Mouse (Mus musculus) lung, embryonic 16.5 days (tissue): ENCODE results near the gene Ucp3. TPM values are rescaled to one million over a fixed set of nuclear protein-coding genes. Genes with fewer than 3 reads are reported as not detected.

Source experiments
- ATAC-seq: fragments of 200-750 bp; cut with Nextera tagmentation; 2 replicates; pipeline ENCODE4 v1.8.0; 2017; ENCODE audit warnings: low read depth, mild to moderate bottlenecking, moderate library complexity
- H3K27ac ChIP-seq: fragments of 300-500 bp; sonication (generic); 2 replicates; pipeline ENCODE4 v1.5.1; 2014; ENCODE audit warnings: mild to moderate bottlenecking, control low read depth, low read length
- H3K27me3 ChIP-seq: fragments of 300-500 bp; sonication (generic); 2 replicates; pipeline ENCODE4 v1.6.1; 2014; ENCODE audit warnings: low read depth, low read length, mixed read lengths; ENCODE audit not compliant: control insufficient read depth, insufficient read depth
- H3K36me3 ChIP-seq: fragments of 300-500 bp; sonication (generic); 2 replicates; pipeline ENCODE4 v1.6.1; 2014; ENCODE audit warnings: low read length; ENCODE audit not compliant: control insufficient read depth, insufficient read depth
- H3K4me1 ChIP-seq: fragments of 300-500 bp; sonication (generic); replicated peaks from 2 replicates; pipeline ENCODE4 v1.6.1; 2014; ENCODE audit warnings: low read length, mixed read lengths; ENCODE audit not compliant: control insufficient read depth, insufficient read depth
- H3K4me2 ChIP-seq: fragments of 300-500 bp; sonication (generic); 2 replicates; pipeline ENCODE4 v1.6.1; 2014; ENCODE audit warnings: low read depth, low read length, control low read depth
- H3K4me3 ChIP-seq: fragments of 300-500 bp; sonication (generic); 2 replicates; pipeline ENCODE4 v1.5.1; 2014; ENCODE audit warnings: mild to moderate bottlenecking, low read length, control low read depth
- H3K9ac ChIP-seq: fragments of 300-500 bp; sonication (generic); 2 replicates; pipeline ENCODE4 v1.6.1; 2014; ENCODE audit warnings: low read length, control low read depth
- H3K9me3 ChIP-seq: fragments of 300-500 bp; sonication (generic); 2 replicates; pipeline ENCODE4 v1.6.1; 2016; ENCODE audit warnings: low read length; ENCODE audit not compliant: control insufficient read depth
- WGBS: fragments of 180-500 bp; shearing (Covaris S2); extraction: QIAGEN DNeasy Blood & Tissue Kit; methylation state at CpG from one replicate; pipeline ENCODE4 v1.1.7; 2014; 5-methylcytosine and 5-hydroxymethylcytosine counted together
- polyA plus RNA-seq: library from polyadenylated mRNA; unstranded; fragments of >200 nt; fragmentation: Nextera tagmentation; extraction: Ambion mirVana; gene quantifications from 2 replicates; pipeline ENCODE4 v1.2.1, GENCODE M21; 2015

The Ucp3 gene
- polyA plus RNA-seq, 1 experiment from 2014 or later, result 0.09 TPM

DNA sequence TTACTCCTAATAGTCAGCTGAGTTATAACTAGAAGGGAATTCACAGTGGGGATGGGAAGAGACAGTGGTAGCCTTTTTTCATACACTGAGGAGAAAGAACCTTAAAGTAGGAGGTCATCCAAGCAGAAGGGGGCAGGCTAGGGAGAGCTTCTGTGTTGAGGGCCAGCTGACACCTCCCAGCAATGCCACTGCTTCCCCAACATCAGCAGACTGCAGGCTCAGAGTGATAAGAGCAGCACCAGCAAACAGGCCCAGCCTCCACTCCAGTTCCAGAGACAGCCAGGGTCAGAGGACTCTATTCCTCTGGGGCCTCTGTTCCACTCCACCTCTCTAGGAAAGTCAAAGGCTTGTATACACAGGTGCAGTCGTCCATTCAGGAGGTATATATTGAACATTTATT is 14.6 kb upstream of the Ucp3 start:
- WGBS, result 47% methylated on average over 1 of the region's 1 CpGs
- ATAC-seq, result no peak
- H3K4me3 ChIP-seq, result no peak overlapping the region
- no peak overlapping the region for H3K9ac ChIP-seq
- no peaks in the 10 kb centered on the region for H3K4me1 ChIP-seq
- no peak overlapping the region for H3K4me2 ChIP-seq
- no peaks in the 10 kb centered on the region for H3K27me3 ChIP-seq
- H3K27ac ChIP-seq, result no peak overlapping the region
- no peaks in the 10 kb centered on the region for H3K9me3 ChIP-seq
- H3K36me3 ChIP-seq, result peaks cover 21% of the 10 kb centered on the region

DNA sequence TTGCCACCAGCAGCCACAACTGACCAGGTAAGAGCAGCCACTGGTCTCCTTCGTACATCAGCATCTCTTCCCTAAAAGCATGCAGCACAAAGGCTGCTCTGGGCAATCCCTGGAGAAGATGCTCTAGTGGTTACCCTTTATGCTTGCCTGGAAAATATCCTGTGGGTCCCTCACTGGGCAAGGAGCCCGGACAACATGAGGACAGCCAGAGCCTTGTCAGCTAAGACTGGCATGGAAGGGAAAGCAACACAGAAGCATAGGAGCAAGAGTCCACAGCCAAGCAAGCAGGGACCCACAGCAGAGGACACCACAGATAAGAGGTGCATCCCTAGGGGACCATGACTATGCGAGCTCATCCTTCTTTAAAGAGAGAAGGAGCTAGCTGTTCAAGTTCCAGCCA is 12.9 kb upstream of the Ucp3 start:
- WGBS, result 76% methylated on average over 3 of the region's 3 CpGs
- Histone ChIP-seq H3K4me1 (peaks cover 4% of the 10 kb centered on the region; the same call in 1 of the 2 replicates), H3K36me3 (peaks cover 13% of the 10 kb centered on the region)

DNA sequence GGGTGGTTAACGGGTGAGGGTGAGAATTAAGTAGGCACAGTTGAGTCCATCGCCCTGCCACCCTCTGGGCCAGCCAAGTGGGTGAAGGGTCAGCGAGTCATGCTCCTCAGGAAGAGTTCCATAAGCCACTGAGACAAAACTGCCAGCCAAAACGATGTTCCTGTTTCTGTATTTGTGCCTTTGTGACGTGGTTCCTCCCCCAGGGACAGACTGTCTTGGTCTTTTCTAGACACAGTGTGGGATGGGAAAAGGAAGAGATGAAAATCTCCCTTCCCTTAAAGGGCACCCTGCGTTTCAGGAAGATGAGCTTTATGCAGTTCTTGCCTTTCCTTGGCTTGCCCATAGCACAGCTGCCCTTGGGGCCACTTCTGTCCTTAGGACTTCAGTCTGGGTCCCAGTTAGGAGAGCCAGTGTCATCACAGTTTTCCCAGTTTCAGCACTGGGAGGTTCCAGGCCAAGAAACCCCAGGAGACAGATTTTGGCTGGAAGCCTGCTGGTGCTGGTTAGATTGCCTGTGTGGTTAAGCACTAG is 11.1 kb upstream of the Ucp3 start:
- Histone ChIP-seq H3K36me3 (peaks cover 4% of the 10 kb centered on the region), H3K4me2 (no peak overlapping the region), H3K9ac (no peak overlapping the region), H3K27ac (no peak overlapping the region), H3K27me3 (no peaks in the 10 kb centered on the region), H3K4me3 (no peak overlapping the region), H3K4me1 (peaks cover 13% of the 10 kb centered on the region), H3K9me3 (no peaks in the 10 kb centered on the region)
- ATAC-seq, result no peak
- 81% methylated on average over 6 of the region's 6 CpGs for WGBS

More for the DNA sequence above, 12.9 kb upstream of the Ucp3 start:
- Histone ChIP-seq H3K27ac (no peak overlapping the region), H3K27me3 (no peaks in the 10 kb centered on the region), H3K4me3 (no peak overlapping the region), H3K4me2 (no peak overlapping the region), H3K9ac (no peak overlapping the region), H3K9me3 (no peaks in the 10 kb centered on the region)
- no peak for ATAC-seq

DNA sequence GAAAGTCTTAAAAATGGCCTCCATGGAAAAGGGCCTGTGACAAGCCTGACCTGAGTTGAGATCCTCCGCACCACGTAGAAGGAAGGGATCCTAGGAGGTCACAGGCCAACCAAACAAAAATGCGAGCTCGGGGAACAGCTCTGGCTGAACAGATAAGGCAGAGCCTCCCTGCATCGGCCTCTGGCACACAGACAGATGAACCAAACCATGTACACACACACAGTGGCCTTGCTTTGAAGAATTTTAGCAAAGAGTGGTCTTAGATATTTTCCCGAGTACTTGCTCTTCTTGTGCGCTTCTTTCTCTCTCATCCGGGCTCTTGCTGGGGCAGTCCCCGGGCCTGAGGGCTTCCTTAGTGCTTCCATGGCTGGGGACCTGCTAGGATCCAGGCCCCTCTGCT is 9.6 kb upstream of the Ucp3 start:
- 57% methylated on average over 9 of the region's 9 CpGs for WGBS
- no peak for ATAC-seq
- Histone ChIP-seq H3K36me3 (no peaks in the 10 kb centered on the region; the same call in 1 of the 2 replicates), H3K4me1 (peaks cover 13% of the 10 kb centered on the region), H3K4me2 (no peak overlapping the region), H3K4me3 (no peak overlapping the region), H3K27ac (no peak overlapping the region), H3K27me3 (no peaks in the 10 kb centered on the region), H3K9ac (no peak overlapping the region), H3K9me3 (no peaks in the 10 kb centered on the region)

DNA sequence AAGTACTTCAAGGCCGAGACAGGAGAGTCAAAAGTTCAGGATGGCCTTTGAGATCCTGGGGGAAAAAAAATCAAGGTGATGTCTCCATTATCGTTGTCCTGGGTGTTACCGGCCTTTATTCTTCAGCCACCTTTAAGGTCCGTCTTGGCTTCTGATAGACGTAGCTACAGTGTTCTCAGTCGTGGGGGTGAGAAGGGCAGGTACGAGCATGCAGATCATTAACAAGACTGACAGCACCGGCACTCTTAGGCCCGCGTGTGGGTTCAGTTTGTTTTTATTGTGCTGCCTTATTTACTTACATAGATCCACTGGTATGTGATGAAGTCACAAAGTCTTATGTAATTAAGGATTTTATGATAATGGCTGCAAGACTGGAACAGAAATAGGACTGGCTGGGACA is 9.0 kb upstream of the Ucp3 start:
- no peaks in the 10 kb centered on the region for H3K27me3 ChIP-seq
- H3K4me3 ChIP-seq, result no peak overlapping the region
- H3K36me3 ChIP-seq, result no peaks in the 10 kb centered on the region; the same call in 1 of the 2 replicates
- no peak overlapping the region for H3K9ac ChIP-seq
- WGBS, result 58% methylated on average over 10 of the region's 10 CpGs
- no peak overlapping the region for H3K27ac ChIP-seq
- no peaks in the 10 kb centered on the region for H3K9me3 ChIP-seq
- H3K4me1 ChIP-seq, result peaks cover 13% of the 10 kb centered on the region
- H3K4me2 ChIP-seq, result no peak overlapping the region
- ATAC-seq, result no peak

DNA sequence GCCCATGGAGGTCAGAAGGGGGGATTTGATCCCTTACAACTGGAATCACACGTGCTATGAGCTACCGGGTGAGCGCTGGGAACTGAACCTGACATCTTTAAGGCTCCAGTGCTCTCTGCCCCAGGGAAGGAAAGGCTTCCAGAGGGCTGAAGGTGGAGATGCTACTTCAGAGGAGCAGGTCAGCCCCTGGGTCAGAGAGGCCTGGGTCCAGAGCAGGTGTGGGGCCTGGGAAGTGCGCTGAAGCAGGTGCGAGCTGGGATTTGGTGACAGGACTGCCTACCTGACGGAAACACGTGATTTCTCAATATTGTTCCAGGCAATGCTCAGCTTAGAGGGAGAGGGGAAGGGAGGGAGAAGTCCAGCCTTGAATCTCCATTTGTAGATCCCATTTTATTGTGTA is 8.5 kb upstream of the Ucp3 start:
- H3K36me3 ChIP-seq, result no peaks in the 10 kb centered on the region; the same call in 1 of the 2 replicates
- H3K4me3 ChIP-seq, result no peak overlapping the region
- no peak overlapping the region for H3K9ac ChIP-seq
- no peak for ATAC-seq
- no peak overlapping the region for H3K4me2 ChIP-seq
- peaks cover 13% of the 10 kb centered on the region for H3K4me1 ChIP-seq
- H3K27me3 ChIP-seq, result no peaks in the 10 kb centered on the region
- WGBS, result 88% methylated on average over 7 of the region's 7 CpGs
- no peak overlapping the region; the same call in 1 of the 2 replicates for H3K27ac ChIP-seq
- no peaks in the 10 kb centered on the region for H3K9me3 ChIP-seq

DNA sequence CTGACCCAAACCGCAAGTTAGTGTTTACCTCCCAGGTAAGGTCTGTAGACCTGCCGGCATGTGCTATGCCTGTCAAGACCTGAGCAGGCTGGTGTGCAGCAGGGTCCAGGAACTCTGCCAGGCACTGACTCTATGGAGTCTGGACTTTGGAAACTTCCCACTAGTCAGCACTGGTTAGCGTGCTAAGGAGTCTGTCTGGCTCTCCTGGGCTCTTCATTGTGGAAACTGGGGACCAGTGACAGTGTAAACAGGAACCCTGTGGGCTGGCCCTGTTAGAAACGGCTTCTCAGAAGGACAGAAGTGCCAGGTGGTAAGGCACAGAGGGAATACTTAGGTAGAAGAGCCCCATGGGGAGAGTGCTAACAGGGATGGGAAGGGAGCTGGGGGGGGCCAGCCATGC is 7.5 kb upstream of the Ucp3 start:
- 46% methylated on average over 4 of the region's 4 CpGs for WGBS
- ATAC-seq, result peak; percentile 60
- peak overlapping the region; percentile 81 for H3K27ac ChIP-seq
- no peaks in the 10 kb centered on the region for H3K9me3 ChIP-seq
- 0 out of 2 replicates have a peak overlapping the region, but pooled peaks have one; percentile 10 for H3K4me2 ChIP-seq
- H3K4me3 ChIP-seq, result no peak overlapping the region
- no peaks in the 10 kb centered on the region for H3K27me3 ChIP-seq
- peaks cover 13% of the 10 kb centered on the region for H3K4me1 ChIP-seq
- 0 out of 2 replicates have a peak overlapping the region, but pooled peaks have one; percentile 17 for H3K9ac ChIP-seq
- 0 out of 2 replicates have a peak, but pooled peaks cover 2% of the 10 kb centered on the region for H3K36me3 ChIP-seq

DNA sequence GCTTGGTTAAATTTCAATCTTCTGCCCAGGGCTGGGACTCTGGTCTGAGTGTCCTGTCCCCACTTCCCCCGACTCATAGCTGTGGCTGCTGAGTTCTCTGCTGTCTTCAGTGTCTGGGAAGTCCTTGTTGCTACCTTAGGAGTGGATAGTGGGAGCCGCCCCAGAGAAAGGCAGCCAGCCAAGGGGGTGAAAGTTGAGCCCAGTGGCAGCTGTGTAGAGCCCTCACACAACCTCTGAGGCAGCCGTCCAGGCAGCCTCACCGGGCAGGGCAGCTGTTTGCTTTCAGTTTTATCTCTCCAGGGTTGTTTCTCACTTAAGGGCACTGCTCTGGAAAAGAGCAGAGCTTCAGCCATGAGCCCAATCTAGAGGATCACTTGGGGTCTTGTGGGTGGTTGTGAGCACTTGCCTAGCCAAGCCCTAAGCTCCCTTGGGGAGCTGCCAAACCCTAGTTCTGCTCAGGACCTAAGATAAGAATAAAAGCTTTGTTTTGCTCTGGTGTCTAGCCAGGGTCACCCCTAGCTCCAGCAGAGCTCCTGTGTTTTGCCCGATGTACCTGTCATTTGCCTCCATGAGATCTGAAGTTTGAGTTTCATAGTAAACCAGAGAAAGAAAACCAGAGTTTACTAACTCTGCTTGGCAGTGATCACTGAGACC is 7.0 kb upstream of the Ucp3 start:
- no peak overlapping the region for H3K4me3 ChIP-seq
- peak; percentile 91 for ATAC-seq
- WGBS, result 24% methylated on average over 5 of the region's 5 CpGs

DNA sequence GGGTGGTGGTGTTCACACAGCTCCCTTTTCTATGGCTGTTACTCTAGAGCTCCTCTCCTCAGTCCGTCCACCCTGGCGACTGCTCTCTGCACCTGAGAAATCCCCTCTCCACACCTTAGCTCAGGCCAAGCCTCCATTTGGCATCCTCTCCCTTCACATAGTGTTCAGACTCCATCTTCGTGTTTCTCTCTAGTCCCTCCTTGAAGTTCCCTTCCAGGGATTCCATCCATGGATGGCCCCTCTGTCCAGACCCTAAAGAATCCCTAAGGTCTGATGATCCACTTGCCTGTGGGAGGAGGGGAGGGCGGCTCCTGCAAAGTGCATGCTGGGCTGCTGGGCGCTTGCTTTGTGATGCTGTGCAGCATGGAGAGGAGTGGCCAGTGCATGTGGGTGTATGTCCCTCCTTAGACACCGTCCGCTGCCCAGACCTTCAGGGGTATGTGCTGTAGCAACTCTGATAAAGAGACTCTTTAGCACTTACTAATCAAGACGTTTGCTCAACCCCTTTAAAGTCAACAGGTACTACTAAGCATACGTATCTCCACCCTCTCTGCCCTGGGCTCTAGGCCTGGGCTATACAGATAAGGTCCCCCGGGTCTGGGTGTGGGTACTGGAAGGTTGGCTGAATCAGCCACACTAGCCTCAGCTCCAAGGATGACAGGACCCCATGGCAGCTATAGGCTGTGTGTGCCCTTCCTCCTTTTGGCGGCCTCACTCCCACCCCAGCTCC is 5.8 kb upstream of the Ucp3 start:
- 71% methylated on average over 11 of the region's 11 CpGs for WGBS
- Histone ChIP-seq H3K4me3 (no peak overlapping the region), H3K27ac (0 out of 2 replicates have a peak overlapping the region, but pooled peaks have one; percentile 8), H3K4me1 (peaks cover 13% of the 10 kb centered on the region), H3K9ac (no peak overlapping the region), H3K9me3 (no peaks in the 10 kb centered on the region), H3K27me3 (no peaks in the 10 kb centered on the region), H3K36me3 (peaks cover 6% of the 10 kb centered on the region; the same call in 1 of the 2 replicates), H3K4me2 (no peak overlapping the region)
- ATAC-seq, result peak; percentile 39; the same call in 1 of the 2 replicates

More for the DNA sequence above, 7.0 kb upstream of the Ucp3 start:
- Histone ChIP-seq H3K4me1 (peaks cover 13% of the 10 kb centered on the region), H3K9me3 (no peaks in the 10 kb centered on the region), H3K27ac (peak overlapping the region; percentile 81), H3K9ac (0 out of 2 replicates have a peak overlapping the region, but pooled peaks have one; percentile 17), H3K36me3 (peaks cover 6% of the 10 kb centered on the region; the same call in 1 of the 2 replicates), H3K4me2 (0 out of 2 replicates have a peak overlapping the region, but pooled peaks have one; percentile 10), H3K27me3 (no peaks in the 10 kb centered on the region)
